Mouse (Mus musculus): ENCODE measurements at regions not wholly inside any gene's neighbourhood (a gene's known extent, or its start where the extent isn't known, plus 50 kb on each side); places are given as distances from the start of the nearest gene placed in this dataset.

DNA sequence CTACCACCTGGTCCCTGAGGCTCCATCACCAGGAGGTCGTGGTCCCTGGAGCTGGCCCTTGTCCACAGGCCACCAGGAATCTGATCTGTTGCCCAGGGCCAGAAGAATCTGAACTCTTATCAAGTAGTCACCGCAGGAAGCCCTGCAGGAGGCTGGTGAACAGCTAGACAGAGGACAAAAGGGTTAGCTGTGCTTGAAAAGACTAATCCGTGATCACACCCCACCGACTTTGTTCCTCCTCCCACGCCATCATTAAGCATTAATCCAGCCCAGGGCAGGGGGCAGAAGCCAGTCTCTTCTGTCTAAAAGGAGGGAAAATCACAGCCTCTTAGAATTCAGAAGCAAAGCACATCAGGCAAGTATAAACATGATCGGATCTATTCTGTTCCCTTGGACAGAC is 227.7 kb upstream of the Mgmt start:
- no peak for ATAC-seq (replicated peaks; ENCODE audit: low FRiP score, poor library complexity, severe bottlenecking)

DNA sequence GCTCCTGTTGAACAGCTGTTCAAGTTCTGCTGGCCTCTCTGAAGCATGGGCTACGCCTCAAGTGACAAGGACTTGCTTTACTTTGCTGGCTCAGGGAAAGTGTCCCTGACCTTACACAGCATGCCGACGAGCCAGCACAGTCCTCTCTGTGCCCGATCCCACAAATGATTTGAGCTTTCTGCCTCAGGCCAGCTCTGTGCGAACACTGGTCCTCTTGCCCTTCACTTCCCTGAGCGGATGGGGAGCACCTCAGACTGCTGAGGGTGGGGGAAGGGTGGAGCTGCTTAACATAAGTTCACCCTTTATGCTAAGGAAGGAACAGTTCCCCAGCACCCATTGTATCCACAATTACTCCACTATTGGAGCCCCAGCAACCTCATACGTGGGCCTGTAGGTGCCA is 223.7 kb upstream of the Mgmt start:
- ATAC-seq (replicated peaks; ENCODE audit: low FRiP score, poor library complexity, severe bottlenecking): no peak

- ATAC-seq (replicated peaks; ENCODE audit: low FRiP score, poor library complexity, severe bottlenecking): no peak
Observed at GRCm38 (mm10) chr7:136674159-136674558, 220.3 kb upstream of the Mgmt start.

- ATAC-seq (replicated peaks; ENCODE audit: low FRiP score, poor library complexity, severe bottlenecking): no peak
Observed at GRCm38 (mm10) chr7:136675041-136675440, 219.4 kb upstream of the Mgmt start.

GRCm38 (mm10) chr7:136676104-136676503 is 218.3 kb upstream of the Mgmt start:
- ATAC-seq (replicated peaks; ENCODE audit: low FRiP score, poor library complexity, severe bottlenecking): no peak

- no peak for ATAC-seq (replicated peaks; ENCODE audit: low FRiP score, poor library complexity, severe bottlenecking)
Observed at GRCm38 (mm10) chr7:136676987-136677545, 217.3 kb upstream of the Mgmt start.

- no peak for ATAC-seq (replicated peaks; ENCODE audit: low FRiP score, poor library complexity, severe bottlenecking)
Observed at GRCm38 (mm10) chr7:136689579-136689978, 204.8 kb upstream of the Mgmt start.

DNA sequence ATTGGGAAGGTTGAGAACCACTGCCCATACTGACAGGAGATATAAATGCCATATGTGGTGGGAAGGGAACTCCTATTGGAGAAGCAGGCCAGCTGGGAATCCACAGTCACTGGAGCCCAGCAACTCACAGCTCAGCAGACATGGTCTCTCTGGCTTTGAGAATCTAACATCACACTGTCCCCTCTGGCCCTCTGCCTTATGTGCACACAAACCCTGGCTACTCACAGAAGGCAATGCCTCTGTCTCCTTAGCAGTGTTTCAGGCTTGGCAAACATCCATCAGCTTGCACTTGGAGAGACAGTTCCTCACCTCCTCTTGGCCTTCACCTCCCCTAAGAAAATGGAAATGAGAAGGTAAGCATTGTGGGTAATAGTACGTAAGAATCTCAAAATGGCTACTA is 188.2 kb upstream of the Mgmt start:
- no peak for ATAC-seq (replicated peaks; ENCODE audit: low FRiP score, poor library complexity, severe bottlenecking)

GRCm38 (mm10) chr7:136707200-136708003 is 187.0 kb upstream of the Mgmt start:
- ATAC-seq (replicated peaks; ENCODE audit: low FRiP score, poor library complexity, severe bottlenecking): no peak

DNA sequence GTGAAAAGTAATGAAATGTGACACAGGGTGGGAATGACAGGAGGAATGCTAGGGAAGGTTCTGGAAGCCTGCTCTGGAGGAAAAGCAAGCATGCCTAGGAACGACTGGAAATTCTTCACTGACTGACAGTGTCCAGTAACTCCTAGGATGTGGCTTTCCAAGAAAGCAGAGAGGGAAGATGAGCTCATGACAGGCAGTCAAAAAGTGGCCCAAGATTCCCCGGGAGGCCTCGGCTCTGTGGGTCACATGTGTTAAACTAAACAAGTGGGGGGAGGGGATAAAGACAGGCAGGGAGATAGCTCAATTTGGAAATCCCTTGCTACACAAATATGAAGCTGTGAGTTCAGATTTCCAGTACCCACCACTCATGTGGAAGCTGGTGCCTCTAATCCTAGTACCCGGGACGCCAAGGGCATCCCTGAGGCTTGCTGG is 186.4 kb upstream of the Mgmt start:
- no peak for ATAC-seq (replicated peaks; ENCODE audit: low FRiP score, poor library complexity, severe bottlenecking)

GRCm38 (mm10) chr7:136710653-136711052 is 183.8 kb upstream of the Mgmt start:
- no peak for ATAC-seq (replicated peaks; ENCODE audit: low FRiP score, poor library complexity, severe bottlenecking)

DNA sequence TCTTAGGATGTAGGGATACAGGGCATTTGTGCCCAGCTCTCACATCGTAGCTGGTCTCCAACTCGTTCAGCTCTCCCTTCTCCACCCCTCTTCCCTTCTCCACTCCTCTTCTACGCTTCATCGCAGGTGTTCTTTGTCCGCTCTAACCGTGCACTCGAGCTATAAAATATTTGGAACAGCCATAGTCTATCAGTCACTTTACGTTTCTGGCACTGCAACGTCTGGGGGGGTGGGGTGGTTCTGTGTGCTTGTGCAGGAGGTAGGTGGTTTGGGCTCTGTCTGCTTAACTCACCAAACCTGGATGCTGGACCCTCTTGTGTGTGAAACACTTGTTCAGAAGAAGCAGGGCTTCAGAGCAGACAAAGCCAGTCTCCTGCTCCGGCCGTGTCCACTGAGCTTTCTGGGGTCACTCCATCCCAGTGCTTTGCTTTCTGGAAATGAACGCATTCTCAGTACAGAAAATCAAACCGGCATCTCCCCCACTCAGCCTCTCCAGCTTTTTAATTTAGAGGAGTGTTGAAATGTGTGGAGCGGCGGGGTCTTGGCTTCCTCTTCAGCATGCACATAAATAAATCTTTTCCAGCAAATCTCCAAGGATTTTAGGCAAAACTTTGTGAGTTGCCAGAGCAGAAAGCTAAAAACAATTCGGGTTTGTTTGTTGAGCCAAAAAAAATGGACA is 181.3 kb upstream of the Mgmt start:
- ATAC-seq (replicated peaks; ENCODE audit: low FRiP score, poor library complexity, severe bottlenecking): no peak

DNA sequence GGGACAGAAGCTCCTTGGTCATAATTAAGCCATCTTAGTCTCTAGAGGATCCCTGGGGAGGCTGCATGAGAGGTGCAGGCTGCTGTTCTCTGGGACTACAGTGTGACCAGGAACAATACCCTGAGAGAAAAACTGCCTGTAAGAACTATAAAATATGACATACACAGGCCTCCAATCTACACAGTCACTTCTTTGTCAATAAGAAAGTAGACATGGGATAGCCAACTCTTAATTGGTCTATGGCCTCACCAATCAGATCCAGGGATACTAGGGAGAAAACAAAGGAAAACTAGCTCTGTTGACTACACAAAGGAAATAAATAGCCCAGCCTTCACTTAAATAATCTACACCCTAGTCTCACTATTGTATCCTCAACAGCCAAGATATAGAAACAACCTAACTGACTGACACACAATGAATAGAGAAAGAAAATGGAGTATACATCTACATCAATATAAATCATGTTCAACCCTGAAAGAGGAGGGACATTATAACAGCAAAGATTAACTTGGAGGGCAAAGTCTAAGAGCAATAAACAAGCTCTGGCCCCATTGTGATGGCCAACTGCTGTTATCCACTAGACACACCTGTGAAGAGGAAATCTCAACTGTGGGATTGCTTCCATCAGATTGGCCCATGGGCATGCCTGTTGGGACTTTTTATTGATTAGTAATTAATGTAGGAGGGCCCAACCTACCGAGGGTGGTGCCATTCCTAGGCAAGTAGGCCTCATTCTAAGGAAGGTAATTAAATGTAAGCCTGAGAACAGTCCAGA is 166.6 kb upstream of the Mgmt start:
- no peak for ATAC-seq (replicated peaks; ENCODE audit: low FRiP score, poor library complexity, severe bottlenecking)

- no peak for ATAC-seq (replicated peaks; ENCODE audit: low FRiP score, poor library complexity, severe bottlenecking)
Observed at GRCm38 (mm10) chr7:136742171-136742570, 152.2 kb upstream of the Mgmt start.

GRCm38 (mm10) chr7:136745412-136745811 is 149.0 kb upstream of the Mgmt start:
- no peak for ATAC-seq (replicated peaks; ENCODE audit: low FRiP score, poor library complexity, severe bottlenecking)

DNA sequence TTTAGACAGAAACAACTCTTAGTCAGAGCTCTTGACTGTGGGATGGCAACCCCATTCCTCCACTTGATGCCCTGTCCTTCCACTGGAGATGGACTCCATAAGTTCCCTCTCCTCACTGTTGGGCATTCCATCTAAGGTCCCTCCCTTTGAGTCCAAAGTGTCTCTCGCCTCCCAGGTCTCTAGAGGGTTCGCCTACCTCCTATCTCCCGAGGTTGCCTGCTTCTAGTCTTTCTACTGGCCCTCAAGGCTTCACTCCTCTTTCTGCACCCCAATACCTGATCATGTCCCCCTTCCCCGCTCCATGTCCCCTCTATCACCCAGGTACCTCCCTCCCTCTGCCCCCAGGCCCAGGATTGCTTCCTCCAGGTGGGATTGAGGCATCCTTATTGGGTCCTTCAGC is 142.9 kb upstream of the Mgmt start:
- no peak for ATAC-seq (replicated peaks; ENCODE audit: low FRiP score, poor library complexity, severe bottlenecking)

DNA sequence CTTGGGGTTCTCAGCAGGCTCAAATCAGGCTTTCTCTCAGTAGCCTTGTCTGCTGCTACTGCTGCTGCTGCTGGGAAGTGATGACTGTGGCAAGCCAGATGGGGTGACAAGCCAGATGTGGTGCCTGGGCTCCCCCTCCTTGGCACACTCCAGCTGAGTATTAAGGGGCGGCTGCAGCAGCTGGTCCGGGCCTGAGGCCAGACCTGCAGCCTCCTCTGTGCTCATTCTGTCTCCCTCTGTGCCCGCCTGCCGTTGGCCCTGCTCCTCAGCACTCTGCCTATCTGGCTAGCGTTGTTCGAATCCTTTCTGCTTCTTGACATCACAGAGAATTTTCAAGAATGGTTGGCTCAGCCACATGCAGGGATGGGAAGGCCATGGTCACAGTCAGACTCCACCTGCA is 139.6 kb upstream of the Mgmt start:
- no peak for ATAC-seq (replicated peaks; ENCODE audit: low FRiP score, poor library complexity, severe bottlenecking)

DNA sequence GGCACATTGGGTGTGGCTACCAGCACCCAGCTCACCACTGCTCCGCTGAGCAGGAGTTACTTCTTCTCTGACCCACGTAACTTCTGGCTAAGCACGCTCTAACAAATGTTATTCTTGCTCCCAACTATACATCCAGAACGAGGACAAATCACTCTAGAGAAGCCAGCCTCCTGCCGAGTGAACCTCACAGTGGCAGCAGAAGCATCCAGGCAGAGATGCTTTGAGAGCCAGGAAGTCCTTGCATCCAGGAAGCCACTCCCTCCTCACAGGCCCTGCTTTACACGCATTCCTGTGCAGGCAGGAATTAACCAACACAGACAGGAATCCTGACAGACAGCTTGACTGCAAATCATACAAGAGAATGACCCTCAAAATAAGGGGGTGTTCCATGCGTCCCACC is 129.4 kb upstream of the Mgmt start:
- ATAC-seq (replicated peaks; ENCODE audit: low FRiP score, poor library complexity, severe bottlenecking): no peak

DNA sequence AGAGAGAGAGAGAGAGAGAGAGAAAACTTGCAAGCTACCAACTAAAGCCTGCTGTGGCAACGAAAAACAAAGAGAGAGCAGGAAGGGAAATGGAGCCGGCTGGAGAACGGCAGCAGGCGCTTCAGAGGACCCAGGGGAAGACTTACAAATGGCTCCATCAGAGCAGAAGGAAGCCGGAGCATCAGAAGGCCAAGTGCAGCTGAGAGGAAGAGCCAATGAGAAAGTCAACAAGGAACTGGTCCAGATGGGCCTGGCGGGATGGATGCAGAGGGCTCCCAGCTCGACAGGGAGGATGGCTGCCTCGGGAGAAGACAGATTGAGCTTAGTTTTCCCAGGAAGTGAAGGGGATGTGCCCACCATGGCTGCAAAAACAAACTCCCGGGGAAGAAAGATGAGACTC is 127.2 kb upstream of the Mgmt start:
- ATAC-seq (replicated peaks; ENCODE audit: low FRiP score, poor library complexity, severe bottlenecking): no peak

- ATAC-seq (replicated peaks; ENCODE audit: low FRiP score, poor library complexity, severe bottlenecking): no peak
Observed at GRCm38 (mm10) chr7:136780708-136781107, 113.7 kb upstream of the Mgmt start.

All from erythroblast, adult 5-6 weeks (primary cell).